Mouse (Mus musculus) retina, postnatal 1 day (tissue): Measurements from ENCODE around the gene Tbc1d21.

ENCODE experiments used
- DNase-seq: peaks from one replicate; pipeline ENCODE4 v3.0.0-alpha.2; 2012

Gene Tbc1d21

DNA sequence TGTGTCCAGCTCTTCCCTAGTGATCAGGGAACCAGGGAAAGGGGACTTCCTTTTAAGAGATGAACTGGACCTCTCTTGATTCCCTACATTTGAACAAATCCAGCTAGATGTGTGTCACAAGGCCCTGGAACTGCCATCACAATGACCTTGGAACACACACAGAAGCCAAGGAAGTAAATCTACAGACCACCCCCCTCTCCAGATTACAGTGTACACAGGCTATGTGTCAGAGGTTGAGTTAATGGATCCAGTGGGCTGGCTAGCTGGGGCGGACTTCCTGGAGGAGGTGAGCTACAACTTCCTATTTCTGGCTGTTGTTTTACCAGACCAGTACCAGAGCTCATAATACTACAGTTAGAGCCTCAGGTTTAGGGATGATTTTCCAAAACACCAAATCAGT, at the start of gene Tbc1d21:
Gene Tbc1d21 (minus strand): TSS at position 101 of the 400 bp plus-strand sequence.
- DNase-seq = no peak

- DNase-seq = no peak
Measured at GRCm38 (mm10) chr9:58411556-58411955, 41.3 kb upstream of the Tbc1d21 start.

GRCm38 (mm10) chr9:58410057-58410735, 39.9 kb upstream of the Tbc1d21 start:
- DNase-seq = peak; percentile 78

- no peak for DNase-seq
Measured at GRCm38 (mm10) chr9:58409247-58409646, 39.0 kb upstream of the Tbc1d21 start.

DNA sequence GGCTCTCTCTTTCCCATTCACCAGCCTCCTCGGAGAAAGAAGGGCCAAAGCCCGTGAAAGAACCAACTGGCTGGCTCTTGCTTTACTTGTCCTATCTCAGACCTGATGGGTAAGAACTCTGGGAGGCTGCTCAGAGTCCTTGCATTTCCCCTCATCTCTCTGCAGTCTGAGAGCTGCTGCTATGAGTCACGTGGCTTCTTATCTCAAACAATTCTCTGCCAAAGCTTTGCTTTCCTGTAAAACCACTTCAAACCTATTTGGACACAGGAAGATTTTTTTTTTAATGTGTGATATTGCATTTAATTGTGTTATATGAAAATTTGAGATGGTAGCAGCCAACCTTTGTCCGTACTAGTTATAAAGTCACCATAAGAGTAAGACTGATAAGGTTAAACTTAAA, 34.2 kb upstream of the Tbc1d21 start:
- no peak for DNase-seq

- DNase-seq = no peak
Measured at GRCm38 (mm10) chr9:58401371-58402082, 31.3 kb upstream of the Tbc1d21 start.

GRCm38 (mm10) chr9:58399609-58400008, 29.4 kb upstream of the Tbc1d21 start:
- DNase-seq = no peak

GRCm38 (mm10) chr9:58394605-58395004, 24.4 kb upstream of the Tbc1d21 start:
- DNase-seq = no peak

DNA sequence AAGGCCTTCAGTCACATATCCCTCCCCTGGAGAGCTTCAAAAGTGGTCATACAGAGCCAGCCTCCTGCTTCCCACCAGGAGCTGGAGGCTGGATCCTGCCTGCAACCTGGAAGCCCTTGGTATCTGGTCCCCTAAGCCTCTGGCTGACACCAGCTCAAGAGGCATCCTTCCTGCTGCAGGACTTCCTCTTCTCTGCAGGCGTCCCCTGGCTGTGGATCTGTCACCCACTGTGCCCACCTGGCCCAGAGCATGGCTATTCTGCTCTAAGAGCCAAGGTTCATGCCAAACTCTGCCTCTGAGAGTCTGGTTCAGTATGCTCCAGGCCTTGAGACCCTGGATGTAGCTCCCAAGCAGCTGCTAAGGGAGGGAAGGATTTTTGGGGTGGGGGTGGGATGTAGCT, 23.6 kb upstream of the Tbc1d21 start:
- DNase-seq = no peak

DNA sequence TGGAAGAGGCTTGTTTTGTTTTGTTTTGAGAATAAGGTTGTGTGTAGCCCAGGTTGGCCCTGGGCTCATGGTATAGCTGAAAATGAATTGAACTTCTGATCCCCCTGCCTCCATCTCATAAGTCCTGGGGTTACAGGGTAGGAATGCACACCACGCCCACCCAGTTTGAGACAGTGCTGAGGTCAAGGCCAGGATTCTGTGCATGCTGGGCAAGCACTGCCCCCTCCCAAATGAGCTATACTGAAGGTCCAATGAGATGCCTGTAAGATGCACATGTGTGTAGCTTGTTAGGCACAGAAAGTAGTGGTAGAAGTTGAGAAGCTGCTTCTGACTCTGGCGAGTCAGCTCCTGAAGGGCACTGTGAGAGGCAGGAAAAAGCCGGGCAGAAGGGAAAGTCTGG, 18.1 kb upstream of the Tbc1d21 start:
- no peak for DNase-seq

DNA sequence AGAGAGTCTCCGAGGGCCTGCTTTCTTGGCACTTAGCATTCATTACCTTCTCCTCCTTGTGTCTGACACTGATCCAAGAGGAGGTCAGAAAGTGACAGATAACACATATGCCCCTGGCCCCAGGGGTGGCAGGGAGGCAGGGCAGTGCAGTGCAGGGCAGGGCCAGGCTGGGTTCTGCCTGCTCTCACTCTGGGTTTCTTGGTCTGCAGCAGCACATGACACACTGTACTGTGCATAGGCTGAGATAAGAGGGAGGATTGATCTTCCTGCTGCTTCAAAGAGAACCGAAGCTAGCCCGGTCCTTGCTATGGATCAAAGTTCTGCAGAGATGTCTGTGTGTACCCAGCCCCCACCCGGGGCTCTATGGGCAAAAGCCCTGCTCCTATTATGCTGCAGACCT, 8.6 kb upstream of the Tbc1d21 start:
- no peak for DNase-seq

GRCm38 (mm10) chr9:58373912-58374431, 3.7 kb upstream of the Tbc1d21 start:
- peak; percentile 27 for DNase-seq

DNA sequence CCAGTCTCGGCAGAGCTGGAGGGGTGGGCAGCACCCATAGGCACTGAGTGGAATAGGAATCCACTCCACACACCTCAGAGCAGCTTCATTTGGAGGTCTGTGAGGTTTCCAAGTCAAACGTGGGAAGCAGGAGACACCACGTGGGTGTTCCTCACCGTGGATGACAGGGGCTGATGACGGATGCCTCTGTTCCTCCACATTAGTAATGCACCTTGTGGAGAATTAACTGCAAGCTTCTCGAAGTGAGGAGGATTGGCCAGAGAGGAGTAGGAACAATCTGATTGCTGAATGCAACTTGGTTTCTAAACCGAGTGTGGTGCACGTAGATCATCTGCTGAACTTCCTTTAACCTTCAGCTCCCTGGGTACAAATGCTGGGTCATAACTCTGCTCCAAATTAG, 1.7 kb upstream of the Tbc1d21 start:
- DNase-seq = no peak

DNA sequence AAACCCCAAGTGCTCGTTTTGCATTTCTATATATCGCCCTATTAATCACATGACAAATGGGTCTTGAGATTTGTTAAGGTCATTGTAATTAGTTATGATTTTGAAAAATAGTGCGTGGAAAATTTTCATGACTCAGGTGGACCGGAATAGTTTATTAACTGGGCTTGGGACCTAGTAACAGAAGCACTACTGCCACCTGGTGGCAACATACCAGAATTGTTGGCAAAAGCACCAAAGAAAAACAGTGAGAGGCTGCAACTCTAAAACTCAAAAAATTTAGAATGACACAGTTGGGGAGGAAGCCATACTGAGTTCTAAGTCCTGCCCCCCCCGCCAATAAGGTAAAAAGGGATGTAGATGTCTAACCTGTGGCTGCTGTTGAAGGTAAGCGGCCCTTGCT, 611 bp downstream of the Tbc1d21 start:
- DNase-seq = peak; percentile 43

DNA sequence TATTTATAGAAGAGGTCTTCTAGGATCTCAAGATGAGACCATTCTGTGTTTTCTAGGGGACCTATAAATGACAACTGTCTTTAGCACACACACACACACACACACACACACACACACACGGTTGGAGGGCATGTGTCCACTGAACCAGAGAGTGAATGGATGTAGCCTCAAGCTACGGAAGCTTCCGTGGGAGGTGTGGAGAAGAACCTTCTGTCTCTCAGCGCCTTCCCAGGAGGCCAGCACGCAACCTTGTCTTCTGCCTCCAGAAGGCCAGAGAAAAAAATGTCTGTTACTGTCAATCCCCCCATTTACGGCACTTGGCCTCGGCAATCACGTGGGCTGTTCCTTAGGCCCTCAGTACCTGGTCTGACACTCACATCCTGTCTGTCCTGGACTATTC, 5.9 kb downstream of the Tbc1d21 start:
- DNase-seq = no peak

- no peak for DNase-seq
Measured at GRCm38 (mm10) chr9:58361956-58362355, 8.3 kb downstream of the Tbc1d21 start.

DNA sequence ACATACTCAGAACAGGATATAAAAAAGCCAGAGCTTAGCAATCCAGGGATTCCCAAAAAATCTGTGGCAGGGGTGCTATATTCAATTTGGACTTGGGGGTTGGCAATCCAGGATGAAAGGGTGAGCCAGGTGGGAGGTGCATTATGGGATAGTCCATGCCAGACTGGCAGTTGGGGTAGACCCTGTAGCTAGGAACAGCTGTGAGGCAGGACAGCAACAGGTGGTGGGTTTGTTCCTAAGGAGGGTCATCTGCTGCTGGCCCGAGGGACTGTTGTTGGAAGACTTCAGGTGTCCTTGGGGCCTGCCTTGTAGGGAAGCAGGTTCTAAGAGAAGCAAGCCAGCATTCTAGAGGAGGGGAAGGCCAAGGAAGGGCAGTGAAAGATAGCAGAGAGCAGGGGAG, 8.9 kb downstream of the Tbc1d21 start:
- DNase-seq = no peak

- DNase-seq = peak; percentile 44
Measured at GRCm38 (mm10) chr9:58355262-58356050, 14.8 kb downstream of the Tbc1d21 start.

- DNase-seq = no peak
Measured at GRCm38 (mm10) chr9:58354701-58355100, 15.6 kb downstream of the Tbc1d21 start.

DNA sequence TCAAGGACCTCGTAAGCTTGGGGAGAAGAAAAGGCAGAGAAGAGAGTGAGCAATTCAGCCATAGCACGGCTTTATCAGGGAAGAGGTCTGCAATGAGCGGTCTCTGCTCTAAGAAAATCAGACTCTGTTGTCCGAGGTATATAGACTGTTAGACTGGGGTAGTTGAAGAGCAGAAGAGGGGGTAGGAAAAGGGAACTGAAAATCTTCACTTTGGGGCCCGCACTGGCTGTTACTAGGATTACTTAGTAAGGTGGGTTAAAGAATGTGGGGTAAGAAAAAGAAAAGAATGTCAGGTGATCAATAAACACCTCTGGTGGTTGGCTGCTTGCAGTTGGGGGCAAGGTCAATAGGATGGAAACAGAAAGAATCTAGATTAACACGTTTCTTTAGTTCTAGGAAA, 17.0 kb downstream of the Tbc1d21 start:
- DNase-seq = no peak

DNA sequence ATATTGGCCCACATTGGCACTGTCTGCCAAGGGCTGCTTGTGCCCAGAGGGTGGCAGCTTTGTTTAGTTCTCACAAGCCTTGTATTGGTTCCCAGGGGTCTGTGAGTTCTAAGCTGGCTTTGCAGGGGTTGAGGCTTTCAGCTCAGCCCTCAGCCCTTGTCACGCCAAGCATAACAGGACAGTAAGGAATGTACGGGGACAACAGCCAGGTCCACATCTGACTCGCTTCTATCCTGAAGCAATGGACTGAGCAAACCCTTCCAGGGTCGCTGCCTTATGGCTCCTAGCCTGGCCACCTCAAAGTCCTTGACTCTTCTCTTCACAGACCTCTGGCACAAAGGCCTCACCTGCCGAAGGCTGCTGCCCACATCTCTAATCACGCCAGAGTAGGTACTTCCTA, 22.5 kb downstream of the Tbc1d21 start:
- no peak for DNase-seq

GRCm38 (mm10) chr9:58346498-58346897, 23.8 kb downstream of the Tbc1d21 start:
- DNase-seq = peak; percentile 87

GRCm38 (mm10) chr9:58345963-58346362, 24.3 kb downstream of the Tbc1d21 start:
- DNase-seq = no peak

GRCm38 (mm10) chr9:58341795-58342194, 28.5 kb downstream of the Tbc1d21 start:
- no peak for DNase-seq
